Mouse (Mus musculus): ENCODE results near the gene Slc26a1. TPM values are rescaled to one million over a fixed set of nuclear protein-coding genes. Genes with fewer than 3 reads are reported as not detected.

The Slc26a1 gene
- polyA plus RNA-seq, 1 experiment from 2014 or later, result 1.1 TPM

GRCm38 (mm10) chr5:108703754-108704626 is 28.6 kb upstream of the Slc26a1 start:
- H3K9me3 ChIP-seq, result no peaks in the 10 kb centered on the region
- WGBS, result 64% methylated on average over 12 of the region's 12 CpGs
- H3K27ac ChIP-seq, result no peak overlapping the region
- peaks cover 32% of the 10 kb centered on the region for H3K4me1 ChIP-seq
- no peak overlapping the region for H3K9ac ChIP-seq
- ATAC-seq (ENCODE audit: insufficient number of reproducible peaks, insufficient read depth, low FRiP score, low TSS enrichment, low read depth), result no peak; the same call in 1 of the 2 replicates
- H3K36me3 ChIP-seq, result peaks cover 72% of the 10 kb centered on the region
- H3K4me3 ChIP-seq, result no peak overlapping the region
- H3K27me3 ChIP-seq, result no peaks in the 10 kb centered on the region
- H3K4me2 ChIP-seq, result no peak overlapping the region

GRCm38 (mm10) chr5:108701341-108702021 is 26.1 kb upstream of the Slc26a1 start:
- Histone ChIP-seq H3K9me3 (no peaks in the 10 kb centered on the region), H3K4me2 (no peak overlapping the region), H3K9ac (no peak overlapping the region), H3K4me3 (no peak overlapping the region), H3K36me3 (peaks cover 55% of the 10 kb centered on the region), H3K4me1 (peaks cover 47% of the 10 kb centered on the region), H3K27ac (no peak overlapping the region), H3K27me3 (no peaks in the 10 kb centered on the region)
- no peak for ATAC-seq (ENCODE audit: insufficient number of reproducible peaks, insufficient read depth, low FRiP score, low TSS enrichment, low read depth)
- 56% methylated on average over 10 of the region's 10 CpGs for WGBS

- Histone ChIP-seq H3K4me1 (peaks cover 58% of the 10 kb centered on the region), H3K27me3 (no peaks in the 10 kb centered on the region), H3K27ac (peak overlapping the region; percentile 17; the same call in 1 of the 2 replicates), H3K4me2 (no peak overlapping the region), H3K9ac (0 out of 2 replicates have a peak overlapping the region, but pooled peaks have one; percentile 32), H3K9me3 (no peaks in the 10 kb centered on the region), H3K36me3 (peaks cover 44% of the 10 kb centered on the region), H3K4me3 (no peak overlapping the region)
- no peak for ATAC-seq (ENCODE audit: insufficient number of reproducible peaks, insufficient read depth, low FRiP score, low TSS enrichment, low read depth)
- 15% methylated on average over 3 of the region's 3 CpGs for WGBS
Observed at GRCm38 (mm10) chr5:108700346-108700745, 25.0 kb upstream of the Slc26a1 start.

GRCm38 (mm10) chr5:108697341-108697753 is 22.0 kb upstream of the Slc26a1 start:
- peak overlapping the region; percentile 78 for H3K27ac ChIP-seq
- H3K9me3 ChIP-seq, result no peaks in the 10 kb centered on the region
- no peak overlapping the region for H3K4me3 ChIP-seq
- peaks cover 16% of the 10 kb centered on the region for H3K36me3 ChIP-seq
- no peak for ATAC-seq (ENCODE audit: insufficient number of reproducible peaks, insufficient read depth, low FRiP score, low TSS enrichment, low read depth)
- H3K4me2 ChIP-seq, result 0 out of 2 replicates have a peak overlapping the region, but pooled peaks have one; percentile 9
- WGBS, result 35% methylated on average over 4 of the region's 4 CpGs
- H3K9ac ChIP-seq, result 0 out of 2 replicates have a peak overlapping the region, but pooled peaks have one; percentile 57
- peaks cover 64% of the 10 kb centered on the region for H3K4me1 ChIP-seq
- no peaks in the 10 kb centered on the region for H3K27me3 ChIP-seq

- Histone ChIP-seq H3K27ac (peak overlapping the region; percentile 78), H3K4me2 (peak overlapping the region; percentile 9; the same call in 1 of the 2 replicates), H3K4me3 (no peak overlapping the region), H3K4me1 (peaks cover 72% of the 10 kb centered on the region), H3K27me3 (no peaks in the 10 kb centered on the region), H3K9me3 (no peaks in the 10 kb centered on the region), H3K36me3 (peaks cover 11% of the 10 kb centered on the region), H3K9ac (no peak overlapping the region)
- ATAC-seq (ENCODE audit: insufficient number of reproducible peaks, insufficient read depth, low FRiP score, low TSS enrichment, low read depth), result no peak
- WGBS, result 50% methylated on average over 3 of the region's 3 CpGs
Observed at GRCm38 (mm10) chr5:108696542-108696941, 21.2 kb upstream of the Slc26a1 start.

GRCm38 (mm10) chr5:108695861-108696260 is 20.5 kb upstream of the Slc26a1 start:
- H3K9me3 ChIP-seq, result no peaks in the 10 kb centered on the region
- no peak overlapping the region; the same call in 1 of the 2 replicates for H3K27ac ChIP-seq
- no peak for ATAC-seq (ENCODE audit: insufficient number of reproducible peaks, insufficient read depth, low FRiP score, low TSS enrichment, low read depth)
- WGBS, result 94% methylated on average over 12 of the region's 12 CpGs
- H3K36me3 ChIP-seq, result peaks cover 11% of the 10 kb centered on the region
- H3K9ac ChIP-seq, result peak overlapping the region; percentile 87; the same call in 1 of the 2 replicates
- H3K4me3 ChIP-seq, result peak overlapping the region; percentile 91
- H3K4me1 ChIP-seq, result peaks cover 68% of the 10 kb centered on the region
- peak overlapping the region; percentile 80; the same call in 1 of the 2 replicates for H3K4me2 ChIP-seq
- no peaks in the 10 kb centered on the region for H3K27me3 ChIP-seq

GRCm38 (mm10) chr5:108694352-108695261 is 19.2 kb upstream of the Slc26a1 start:
- ATAC-seq (ENCODE audit: insufficient number of reproducible peaks, insufficient read depth, low FRiP score, low TSS enrichment, low read depth), result peak; percentile 45
- under 1% methylated on average over 97 of the region's 99 CpGs for WGBS
- H3K27me3 ChIP-seq, result no peaks in the 10 kb centered on the region
- H3K9me3 ChIP-seq, result no peaks in the 10 kb centered on the region
- peak overlapping the region; percentile 87 for H3K9ac ChIP-seq
- H3K4me1 ChIP-seq, result peaks cover 56% of the 10 kb centered on the region
- peak overlapping the region; percentile 91 for H3K4me3 ChIP-seq
- peak overlapping the region; percentile 69 for H3K27ac ChIP-seq
- peaks cover 11% of the 10 kb centered on the region for H3K36me3 ChIP-seq
- peak overlapping the region; percentile 80 for H3K4me2 ChIP-seq

- Histone ChIP-seq H3K4me3 (peak overlapping the region; percentile 91), H3K4me1 (peaks cover 48% of the 10 kb centered on the region), H3K9ac (peak overlapping the region; percentile 87), H3K4me2 (peak overlapping the region; percentile 80), H3K27me3 (no peaks in the 10 kb centered on the region), H3K36me3 (0 out of 2 replicates have a peak, but pooled peaks cover 6% of the 10 kb centered on the region), H3K27ac (peak overlapping the region; percentile 69), H3K9me3 (no peaks in the 10 kb centered on the region)
- under 1% methylated on average over 40 of the region's 43 CpGs for WGBS
- ATAC-seq (ENCODE audit: insufficient number of reproducible peaks, insufficient read depth, low FRiP score, low TSS enrichment, low read depth), result peak; percentile 91
Observed at GRCm38 (mm10) chr5:108693872-108694288, 18.5 kb upstream of the Slc26a1 start.

GRCm38 (mm10) chr5:108692271-108692670 is 16.9 kb upstream of the Slc26a1 start, which contains the start of gene Fgfrl1:
TSS of gene Fgfrl1 (plus strand) at chr5:108692382.
- Histone ChIP-seq H3K4me1 (peaks cover 42% of the 10 kb centered on the region), H3K4me2 (peak within 1 kb of the TSS; percentile 80)

GRCm38 (mm10) chr5:108691152-108691551 is 15.8 kb upstream of the Slc26a1 start:
- H3K4me2 ChIP-seq, result no peak overlapping the region
- no peak overlapping the region for H3K27ac ChIP-seq
- H3K27me3 ChIP-seq, result no peaks in the 10 kb centered on the region
- ATAC-seq (ENCODE audit: insufficient number of reproducible peaks, insufficient read depth, low FRiP score, low TSS enrichment, low read depth), result no peak
- no peak overlapping the region for H3K4me3 ChIP-seq
- no peak overlapping the region for H3K9ac ChIP-seq
- 74% methylated on average over 4 of the region's 4 CpGs for WGBS
- H3K4me1 ChIP-seq, result peaks cover 32% of the 10 kb centered on the region
- H3K36me3 ChIP-seq, result no peaks in the 10 kb centered on the region
- no peaks in the 10 kb centered on the region for H3K9me3 ChIP-seq

More at GRCm38 (mm10) chr5:108692271-108692670, 16.9 kb upstream of the Slc26a1 start, which contains the start of gene Fgfrl1:
- ATAC-seq (ENCODE audit: insufficient number of reproducible peaks, insufficient read depth, low FRiP score, low TSS enrichment, low read depth), result no peak
- 2% methylated on average over 16 of the region's 18 CpGs for WGBS
- H3K36me3 ChIP-seq, result no peaks in the 10 kb centered on the region
- H3K27ac ChIP-seq, result no peak within 1 kb of the TSS
- no peaks in the 10 kb centered on the region for H3K9me3 ChIP-seq
- H3K27me3 ChIP-seq, result no peaks in the 10 kb centered on the region
- H3K9ac ChIP-seq, result peak within 1 kb of the TSS; percentile 47
- peak within 1 kb of the TSS; percentile 91 for H3K4me3 ChIP-seq
